Mouse (Mus musculus): ENCODE measurements around the gene Srsf5.

- TF ChIP-seq CTCF (conservative IDR thresholded peaks at IDR 0.05; ENCODE audit: low read length) (no peak), POU5F1 (IDR thresholded peaks at IDR 0.05; ENCODE audit: borderline replicate concordance, low read length) (no peak)
Observed at GRCm38 (mm10) chr12:80931402-80932140, 13.7 kb upstream of the Srsf5 start.

Data from E14TG2a.4 (cell line).